Mouse (Mus musculus) forebrain, embryonic 12.5 days (tissue): ENCODE measurements at regions not wholly inside any gene's neighbourhood (a gene's known extent, or its start where the extent isn't known, plus 50 kb on each side); places are given as distances from the start of the nearest gene placed in this dataset.

ENCODE experiments used
- ATAC-seq: fragments of 200-750 bp; cut with Nextera tagmentation; 2 replicates; pipeline ENCODE4 v1.8.0; 2017; ENCODE audit warnings: moderate TSS enrichment; ENCODE audit not compliant: low FRiP score
- H3K27ac ChIP-seq: fragments of 300-500 bp; sonication (generic); 2 replicates; pipeline ENCODE4 v1.5.1; 2016; ENCODE audit warnings: mild to moderate bottlenecking
- H3K27me3 ChIP-seq: fragments of 300-500 bp; sonication (generic); 2 replicates; pipeline ENCODE4 v1.6.1; 2016; ENCODE audit warnings: mild to moderate bottlenecking
- H3K36me3 ChIP-seq: fragments of 300-500 bp; sonication (generic); replicated peaks from 2 replicates; pipeline ENCODE4 v1.6.1; 2016; ENCODE audit warnings: mild to moderate bottlenecking
- H3K4me1 ChIP-seq: fragments of 300-500 bp; sonication (generic); 2 replicates; pipeline ENCODE4 v1.6.1; 2016
- H3K4me2 ChIP-seq: fragments of 300-500 bp; sonication (generic); 2 replicates; pipeline ENCODE4 v1.6.1; 2016; ENCODE audit warnings: mild to moderate bottlenecking, moderate library complexity
- H3K4me3 ChIP-seq: fragments of 300-500 bp; sonication (generic); replicated peaks from 2 replicates; pipeline ENCODE4 v1.5.1; 2016; ENCODE audit warnings: mild to moderate bottlenecking
- H3K9ac ChIP-seq: fragments of 300-500 bp; sonication (generic); 2 replicates; pipeline ENCODE4 v1.6.1; 2016; ENCODE audit warnings: mild to moderate bottlenecking
- H3K9me3 ChIP-seq: fragments of 300-500 bp; sonication (generic); 2 replicates; pipeline ENCODE4 v1.6.1; 2016
- WGBS: fragments of 180-500 bp; shearing (Covaris S2); methylation state at CpG from one replicate; pipeline ENCODE4 v1.1.7; 2016; 5-methylcytosine and 5-hydroxymethylcytosine counted together

GRCm38 (mm10) chr9:98712023-98712563, 110.6 kb upstream of the Mrps22 start:
- 88% methylated on average over 8 of the region's 8 CpGs for WGBS
- no peaks in the 10 kb centered on the region for H3K9me3 ChIP-seq
- no peak for ATAC-seq
- H3K36me3 ChIP-seq: no peaks in the 10 kb centered on the region
- 0 out of 2 replicates have a peak, but pooled peaks cover 6% of the 10 kb centered on the region for H3K4me1 ChIP-seq
- no peak overlapping the region for H3K9ac ChIP-seq
- H3K27me3 ChIP-seq: no peaks in the 10 kb centered on the region
- no peak overlapping the region for H3K27ac ChIP-seq
- no peak overlapping the region for H3K4me2 ChIP-seq
- no peak overlapping the region for H3K4me3 ChIP-seq

- Histone ChIP-seq H3K4me2 (no peak overlapping the region), H3K9ac (no peak overlapping the region), H3K4me1 (0 out of 2 replicates have a peak, but pooled peaks cover 6% of the 10 kb centered on the region), H3K4me3 (no peak overlapping the region), H3K27ac (no peak overlapping the region), H3K9me3 (no peaks in the 10 kb centered on the region), H3K36me3 (no peaks in the 10 kb centered on the region), H3K27me3 (no peaks in the 10 kb centered on the region)
- 79% methylated on average over 9 of the region's 9 CpGs for WGBS
- ATAC-seq: no peak
Measured at GRCm38 (mm10) chr9:98710155-98710710, 108.8 kb upstream of the Mrps22 start.

GRCm38 (mm10) chr9:98708001-98708680, 106.7 kb upstream of the Mrps22 start:
- Histone ChIP-seq H3K9me3 (no peaks in the 10 kb centered on the region), H3K4me2 (no peak overlapping the region), H3K36me3 (no peaks in the 10 kb centered on the region), H3K4me3 (no peak overlapping the region), H3K9ac (no peak overlapping the region), H3K27me3 (no peaks in the 10 kb centered on the region), H3K4me1 (peaks cover 6% of the 10 kb centered on the region; the same call in 1 of the 2 replicates), H3K27ac (no peak overlapping the region)
- ATAC-seq: no peak
- 55% methylated on average over 18 of the region's 18 CpGs for WGBS

DNA sequence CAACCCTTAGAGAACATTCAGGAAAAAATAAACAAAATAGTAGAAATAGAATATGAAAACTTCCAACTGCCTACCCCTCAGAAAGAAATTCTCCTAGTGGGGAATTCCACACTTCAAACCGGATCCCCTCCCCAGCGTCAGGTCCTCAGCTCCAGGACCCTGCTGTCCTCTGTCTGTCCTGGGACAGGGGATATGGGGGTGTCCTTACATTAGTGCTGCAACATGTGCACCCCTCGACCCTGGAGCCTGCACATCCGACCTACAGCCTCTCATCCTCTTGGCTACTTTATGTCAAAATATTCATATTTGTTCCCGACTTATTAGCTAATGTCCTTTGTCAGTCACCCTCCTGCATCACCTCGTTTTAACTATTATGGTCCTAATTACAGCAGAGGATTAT, 106.0 kb upstream of the Mrps22 start:
- H3K36me3 ChIP-seq: no peaks in the 10 kb centered on the region
- peaks cover 6% of the 10 kb centered on the region; the same call in 1 of the 2 replicates for H3K4me1 ChIP-seq
- H3K27me3 ChIP-seq: no peaks in the 10 kb centered on the region
- no peak overlapping the region for H3K4me3 ChIP-seq
- 65% methylated on average over 6 of the region's 6 CpGs for WGBS
- no peak overlapping the region for H3K9ac ChIP-seq
- H3K9me3 ChIP-seq: no peaks in the 10 kb centered on the region
- H3K27ac ChIP-seq: no peak overlapping the region
- no peak overlapping the region for H3K4me2 ChIP-seq
- ATAC-seq: no peak

DNA sequence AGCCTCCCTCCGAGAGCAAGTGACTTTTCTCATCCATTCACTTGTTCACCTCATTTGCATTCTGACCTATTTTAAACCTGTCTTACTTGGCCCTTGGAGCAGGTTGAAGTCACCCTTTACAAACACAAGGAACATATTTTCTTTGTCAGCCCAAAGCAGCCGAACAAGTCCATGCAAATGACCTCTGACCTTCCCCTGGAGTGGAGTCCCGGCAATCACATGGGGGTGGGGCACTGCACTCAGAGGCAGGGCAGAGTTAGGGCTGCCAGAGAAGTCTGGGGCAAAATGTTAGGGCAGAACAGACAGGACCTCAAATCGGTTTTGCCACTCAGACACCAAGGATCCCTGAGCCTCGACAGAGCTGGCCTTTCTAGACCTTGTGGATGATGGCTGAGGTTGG, 102.7 kb upstream of the Mrps22 start:
- Histone ChIP-seq H3K27ac (no peak overlapping the region), H3K36me3 (no peaks in the 10 kb centered on the region), H3K27me3 (no peaks in the 10 kb centered on the region), H3K4me3 (no peak overlapping the region), H3K4me1 (peaks cover 6% of the 10 kb centered on the region; the same call in 1 of the 2 replicates), H3K9ac (no peak overlapping the region), H3K9me3 (no peaks in the 10 kb centered on the region), H3K4me2 (no peak overlapping the region)
- no peak for ATAC-seq
- 32% methylated on average over 5 of the region's 5 CpGs for WGBS

GRCm38 (mm10) chr9:98703331-98703730, 101.9 kb upstream of the Mrps22 start:
- Histone ChIP-seq H3K36me3 (no peaks in the 10 kb centered on the region), H3K4me2 (no peak overlapping the region), H3K9ac (no peak overlapping the region), H3K4me3 (no peak overlapping the region), H3K27ac (no peak overlapping the region), H3K4me1 (peaks cover 6% of the 10 kb centered on the region; the same call in 1 of the 2 replicates), H3K9me3 (no peaks in the 10 kb centered on the region), H3K27me3 (no peaks in the 10 kb centered on the region)
- ATAC-seq: no peak
- 86% methylated on average over 9 of the region's 9 CpGs for WGBS

DNA sequence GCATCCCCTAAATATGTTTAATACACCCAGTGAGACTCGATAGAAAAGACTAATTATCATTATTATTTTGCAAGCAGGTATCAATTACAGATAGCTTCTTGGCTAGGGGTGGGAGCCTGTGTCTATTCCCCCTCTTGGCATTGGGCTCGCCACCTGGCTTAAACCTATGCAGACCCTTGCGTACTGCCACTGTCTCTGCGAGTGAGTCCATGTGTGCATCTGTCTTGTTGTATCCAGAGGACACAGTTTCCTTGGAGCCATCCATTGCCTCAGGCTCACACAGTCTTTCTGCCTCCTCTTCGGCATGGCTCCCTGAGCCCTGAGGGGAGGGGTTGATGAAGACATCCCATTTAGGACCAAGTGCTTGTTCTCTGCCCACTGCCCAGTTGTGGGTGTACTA, 99.1 kb upstream of the Mrps22 start:
- no peak overlapping the region for H3K4me3 ChIP-seq
- no peak overlapping the region for H3K9ac ChIP-seq
- no peaks in the 10 kb centered on the region; the same call in 1 of the 2 replicates for H3K4me1 ChIP-seq
- no peak overlapping the region for H3K4me2 ChIP-seq
- no peaks in the 10 kb centered on the region for H3K36me3 ChIP-seq
- no peak overlapping the region for H3K27ac ChIP-seq
- 88% methylated on average over 5 of the region's 5 CpGs for WGBS
- H3K27me3 ChIP-seq: no peaks in the 10 kb centered on the region
- ATAC-seq: no peak
- no peaks in the 10 kb centered on the region for H3K9me3 ChIP-seq

DNA sequence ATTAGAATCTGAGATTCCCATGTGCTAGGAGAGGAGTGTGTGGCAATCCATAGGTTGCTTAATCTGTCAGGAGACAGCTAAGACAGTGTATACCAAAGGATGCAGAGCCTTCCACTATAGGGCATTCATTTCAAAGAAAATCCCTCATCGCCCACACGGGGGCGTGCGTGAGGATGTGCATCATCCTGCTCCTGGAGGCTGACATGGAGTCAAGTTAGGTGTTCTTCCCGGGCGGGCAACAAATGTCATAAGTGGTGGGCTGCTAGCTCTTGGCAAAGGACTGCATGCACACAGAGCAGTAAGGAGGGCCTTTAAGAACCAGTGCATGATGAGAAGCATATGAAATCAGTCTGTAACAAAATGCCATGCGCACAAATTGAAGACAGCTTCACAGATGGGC, 95.7 kb upstream of the Mrps22 start:
- WGBS: 43% methylated on average over 7 of the region's 7 CpGs
- ATAC-seq: no peak
- H3K9ac ChIP-seq: no peak overlapping the region

DNA sequence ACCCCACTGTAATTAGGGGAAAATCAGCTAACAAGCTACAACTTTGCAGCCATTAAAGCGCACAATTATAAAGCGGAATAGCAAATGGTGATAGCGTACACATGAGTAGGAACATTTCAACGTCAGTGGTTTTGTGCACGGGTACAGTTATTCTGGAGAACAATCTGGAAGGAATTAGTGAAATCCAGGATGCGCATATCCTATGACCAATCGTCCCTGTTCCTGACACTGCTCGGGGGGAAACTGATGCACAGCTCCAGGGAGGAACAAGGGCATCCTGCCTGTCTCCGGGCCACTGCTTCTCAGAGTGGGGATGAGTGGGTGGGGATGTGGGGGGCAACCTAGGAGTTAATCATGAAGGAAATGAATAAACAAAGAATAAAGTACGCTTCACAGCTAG, 93.6 kb upstream of the Mrps22 start:
- no peak overlapping the region for H3K9ac ChIP-seq
- H3K4me2 ChIP-seq: no peak overlapping the region
- WGBS: 73% methylated on average over 10 of the region's 10 CpGs

More for the DNA sequence above, 95.7 kb upstream of the Mrps22 start:
- Histone ChIP-seq H3K36me3 (no peaks in the 10 kb centered on the region), H3K27me3 (no peaks in the 10 kb centered on the region), H3K4me1 (peaks cover 5% of the 10 kb centered on the region; the same call in 1 of the 2 replicates), H3K4me2 (no peak overlapping the region), H3K27ac (no peak overlapping the region), H3K4me3 (no peak overlapping the region), H3K9me3 (no peaks in the 10 kb centered on the region)

DNA sequence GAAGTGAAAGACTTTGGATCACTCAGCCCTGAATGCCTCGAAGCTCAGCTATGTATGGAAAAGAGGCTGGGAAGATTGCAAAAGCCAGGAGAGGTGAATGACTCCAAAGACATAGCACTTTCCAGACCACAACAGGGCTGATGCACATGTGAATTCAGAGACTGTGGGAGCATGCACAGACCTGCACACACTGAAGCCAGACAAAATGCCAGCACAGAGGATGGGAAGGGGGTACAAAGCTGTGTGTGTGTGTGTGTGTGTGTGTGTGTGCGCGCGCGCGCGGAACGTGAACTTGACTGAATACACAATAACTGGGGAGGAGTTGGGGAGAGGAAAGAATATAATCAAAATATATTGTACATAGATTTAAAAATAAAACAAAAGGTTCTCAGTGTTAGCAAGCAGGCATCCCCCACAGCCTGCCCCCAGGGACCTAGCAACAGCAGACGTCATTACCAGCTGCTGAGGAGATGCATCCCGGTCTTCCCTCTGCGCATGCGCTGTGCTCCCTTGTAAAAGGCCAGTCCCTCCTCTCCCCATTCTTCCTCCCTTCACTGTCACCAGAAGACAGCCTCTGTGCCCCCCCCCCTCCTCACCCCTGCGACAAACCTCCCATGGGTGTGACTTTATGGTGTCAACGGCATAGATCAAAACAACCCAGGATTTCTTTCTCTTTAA, 89.5 kb upstream of the Mrps22 start:
- Histone ChIP-seq H3K27me3 (no peaks in the 10 kb centered on the region), H3K36me3 (no peaks in the 10 kb centered on the region), H3K4me2 (no peak overlapping the region), H3K9me3 (no peaks in the 10 kb centered on the region), H3K4me1 (peaks cover 5% of the 10 kb centered on the region; the same call in 1 of the 2 replicates), H3K4me3 (no peak overlapping the region), H3K27ac (no peak overlapping the region), H3K9ac (no peak overlapping the region)
- 86% methylated on average over 14 of the region's 14 CpGs for WGBS
- no peak for ATAC-seq

More for the DNA sequence above, 93.6 kb upstream of the Mrps22 start:
- Histone ChIP-seq H3K9me3 (no peaks in the 10 kb centered on the region), H3K4me1 (peaks cover 5% of the 10 kb centered on the region; the same call in 1 of the 2 replicates), H3K27me3 (no peaks in the 10 kb centered on the region), H3K36me3 (no peaks in the 10 kb centered on the region), H3K27ac (no peak overlapping the region), H3K4me3 (no peak overlapping the region)
- ATAC-seq: no peak

DNA sequence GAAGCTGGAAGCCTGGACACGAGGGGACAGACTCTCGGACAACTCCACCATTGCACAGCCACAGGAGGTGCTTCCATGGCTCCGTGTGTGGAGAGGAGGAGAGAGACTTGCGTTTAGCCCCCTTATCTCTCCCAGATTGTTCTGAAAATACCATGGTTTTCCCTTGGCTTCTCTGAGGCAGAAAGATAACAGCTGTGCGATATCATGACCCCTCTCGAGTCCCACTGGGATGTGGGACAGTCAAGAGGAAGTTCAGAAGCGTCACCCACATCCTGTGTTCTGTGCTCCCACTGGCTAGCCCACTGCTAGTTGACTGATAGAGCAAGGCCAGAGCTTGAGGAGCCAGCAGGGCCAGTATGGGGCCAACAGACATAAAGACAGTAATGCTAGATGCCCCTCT, 84.1 kb upstream of the Mrps22 start:
- H3K27me3 ChIP-seq: no peaks in the 10 kb centered on the region
- no peak overlapping the region for H3K9ac ChIP-seq
- no peak overlapping the region for H3K27ac ChIP-seq
- H3K36me3 ChIP-seq: no peaks in the 10 kb centered on the region
- WGBS: 90% methylated on average over 7 of the region's 7 CpGs
- H3K9me3 ChIP-seq: no peaks in the 10 kb centered on the region
- no peak overlapping the region for H3K4me3 ChIP-seq
- no peaks in the 10 kb centered on the region for H3K4me1 ChIP-seq
- ATAC-seq: no peak
- no peak overlapping the region for H3K4me2 ChIP-seq

GRCm38 (mm10) chr9:98684336-98684735, 82.9 kb upstream of the Mrps22 start:
- H3K4me3 ChIP-seq: no peak overlapping the region
- H3K9ac ChIP-seq: no peak overlapping the region
- no peak for ATAC-seq
- no peaks in the 10 kb centered on the region for H3K4me1 ChIP-seq
- H3K4me2 ChIP-seq: no peak overlapping the region
- 88% methylated on average over 6 of the region's 6 CpGs for WGBS
- no peaks in the 10 kb centered on the region for H3K36me3 ChIP-seq
- H3K27me3 ChIP-seq: no peaks in the 10 kb centered on the region
- H3K9me3 ChIP-seq: no peaks in the 10 kb centered on the region
- H3K27ac ChIP-seq: no peak overlapping the region
